In the genomic region with DNA sequence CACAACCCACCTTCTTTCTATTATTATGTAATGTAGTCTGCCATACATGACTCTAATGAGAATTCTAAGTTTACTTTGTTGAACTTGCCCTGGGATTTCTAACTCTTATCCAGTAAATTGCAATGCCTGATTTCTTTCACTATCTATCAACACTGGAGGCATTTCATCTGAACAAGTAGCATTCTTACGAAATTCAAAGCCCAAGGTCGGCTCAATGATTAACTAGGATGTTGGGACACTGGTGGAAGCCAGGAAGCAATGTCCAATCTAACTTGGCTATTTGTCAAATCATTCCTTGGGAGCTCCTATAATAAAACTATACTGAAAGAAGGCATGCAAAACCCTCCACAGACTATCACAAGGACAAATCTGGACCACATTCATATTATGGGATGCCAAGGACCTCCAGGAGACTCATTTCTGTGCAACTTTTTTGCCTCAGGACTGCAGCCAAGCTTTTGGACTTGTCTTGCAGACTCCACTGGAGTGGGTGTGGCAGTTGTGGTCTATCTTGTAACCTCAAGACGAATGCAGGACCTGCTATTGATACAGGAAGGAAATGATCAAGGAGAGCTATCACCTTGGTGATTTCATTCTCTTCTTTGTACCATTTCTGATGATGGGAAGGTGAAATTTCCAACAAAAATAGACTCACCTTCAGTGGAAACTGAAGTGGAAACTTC, we compare ENCODE assay signal across 19 mouse cellular contexts. TPM values are rescaled to one million over a fixed set of nuclear protein-coding genes. Genes with fewer than 3 reads are reported as not detected.
DNase-seq lines count a peak whose midpoint lies in the region; ATAC-seq lines count a peak whose summit lies in the region.
"Had no signal": no experiment of that assay in that cellular context is flagged by ENCODE, and none has a peak within 500 bp of the region (broad histone marks: within the 10 kb centered on the region; RNA-seq: fewer than 3 reads in every experiment).

No protein-coding gene starts in this region.

- DNase-seq in adrenal gland, adult 2 months, result peak; percentile 71
- DNase-seq in adrenal gland, postnatal 4 days (ENCODE audit: low spot score in 2 of 2), result no peak
- peak; percentile 4 for DNase-seq in CD4-positive helper T cell, adult 2 months (ENCODE audit: low read depth, low spot score)
- DNase-seq in large intestine, adult 2 months (ENCODE audit: low read depth, low spot score), result peak; percentile 57
- DNase-seq in urinary bladder, postnatal 4 days (ENCODE audit: low spot score in 2 of 2), result no peak
- DNase-seq in layer of hippocampus, adult 8-10 months (ENCODE audit: low spot score in 2 of 2), result no peak
- no peak for DNase-seq in thymus, postnatal 0 days (ENCODE audit: low spot score)
- DNase-seq: cerebellum, adult 11-12 months; heart, adult 2 months; midbrain, embryonic 14.5 days had no signal

- no peak overlapping the region for H3K9ac ChIP-seq in intestine, embryonic 16.5 days (ENCODE audit: low read depth, low read length)
- H3K9ac ChIP-seq: embryonic facial prominence, embryonic 15.5 days; forebrain, embryonic 15.5 days; limb, embryonic 13.5 days had no signal

- no peaks in the 10 kb centered on the region for H3K36me3 ChIP-seq in intestine, embryonic 16.5 days (ENCODE audit: control insufficient read depth, insufficient read depth, low read length)
- H3K36me3 ChIP-seq: embryonic facial prominence, embryonic 15.5 days; forebrain, embryonic 15.5 days; limb, embryonic 13.5 days had no signal

- no peaks in the 10 kb centered on the region for H3K27me3 ChIP-seq in intestine, embryonic 16.5 days (replicated peaks; ENCODE audit: control insufficient read depth, insufficient read depth, low read length)
- H3K27me3 ChIP-seq: embryonic facial prominence, embryonic 15.5 days; forebrain, embryonic 15.5 days; limb, embryonic 13.5 days had no signal

- H3K27ac ChIP-seq in intestine, embryonic 16.5 days (ENCODE audit: low read length), result peak overlapping the region; percentile 26; the same call in 1 of the 2 replicates
- H3K27ac ChIP-seq: embryonic facial prominence, embryonic 15.5 days; forebrain, embryonic 15.5 days; heart, adult 2 months; limb, embryonic 13.5 days had no signal

- H3K4me2 ChIP-seq in intestine, embryonic 16.5 days (ENCODE audit: low read depth, low read length), result no peak overlapping the region
- H3K4me2 ChIP-seq: embryonic facial prominence, embryonic 15.5 days; forebrain, embryonic 15.5 days; limb, embryonic 13.5 days had no signal

- ATAC-seq in intestine, embryonic 16.5 days, result peak; percentile 90
- ATAC-seq: forebrain, embryonic 15.5 days had no signal

- 55% methylated on average over 3 of the region's 3 CpGs for WGBS in intestine, embryonic 16.5 days
- WGBS in large intestine, adult 2 months, result 22% methylated on average over 3 of the region's 3 CpGs

- no peak overlapping the region for H3K4me3 ChIP-seq in intestine, embryonic 16.5 days (ENCODE audit: low read length)
- H3K4me3 ChIP-seq: embryonic facial prominence, embryonic 15.5 days; forebrain, embryonic 15.5 days; heart, adult 2 months; limb, embryonic 13.5 days had no signal

- peaks cover 3% of the 10 kb centered on the region; the same call in 1 of the 2 replicates for H3K4me1 ChIP-seq in intestine, embryonic 16.5 days (ENCODE audit: control insufficient read depth, insufficient read depth, low read length)
- H3K4me1 ChIP-seq: embryonic facial prominence, embryonic 15.5 days; forebrain, embryonic 15.5 days; limb, embryonic 13.5 days had no signal

- H3K9me3 ChIP-seq in intestine, embryonic 16.5 days (ENCODE audit: control insufficient read depth, low read length), result no peaks in the 10 kb centered on the region
- H3K9me3 ChIP-seq: embryonic facial prominence, embryonic 15.5 days; forebrain, embryonic 15.5 days; limb, embryonic 13.5 days had no signal

RNA-seq across cellular contexts. Expression of a gene that starts 14.5 kb away (rescaled TPM):
- not detected for total RNA-seq in adrenal gland, adult 2 months (2021)
- polyA plus RNA-seq in adrenal gland, adult 2 months (2012; rRNA removed), result not detected in 2 replicates
- not detected for total RNA-seq in adrenal gland, postnatal 4 days (2021)
- not detected in 2 replicates for polyA plus RNA-seq in intestine, embryonic 16.5 days (2015; fragmentation: Nextera tagmentation; extraction: Ambion mirVana)
- not detected in 2 replicates for polyA plus RNA-seq in large intestine, adult 2 months (2012; rRNA removed)
- total RNA-seq in layer of hippocampus, adult 8-10 months (2022), result not detected
- polyA plus RNA-seq in thymus, postnatal 0 days (2015; fragmentation: Nextera tagmentation; extraction: Ambion mirVana), result not detected in 2 replicates
- total RNA-seq: common myeloid progenitor, adult 5-6 weeks; ES-E14; gastrocnemius, adult 18-20 months; heart, adult 2 months had no signal
- polyA plus RNA-seq: embryonic facial prominence, embryonic 15.5 days; forebrain, embryonic 15.5 days; heart, postnatal 0 days; limb, embryonic 13.5 days; midbrain, embryonic 14.5 days; stomach, embryonic 14.5 days had no signal

RNA-seq across cellular contexts. Expression of a gene that starts 21.4 kb away (rescaled TPM):
- total RNA-seq in adrenal gland, adult 2 months (2021), result not detected
- polyA plus RNA-seq in adrenal gland, adult 2 months (2012; rRNA removed), result not detected in 2 replicates
- not detected for total RNA-seq in adrenal gland, postnatal 4 days (2021)
- not detected in 2 replicates for polyA plus RNA-seq in intestine, embryonic 16.5 days (2015; fragmentation: Nextera tagmentation; extraction: Ambion mirVana)
- polyA plus RNA-seq in large intestine, adult 2 months (2012; rRNA removed), result not detected in 2 replicates
- not detected for total RNA-seq in layer of hippocampus, adult 8-10 months (2022)
- not detected in 2 replicates for polyA plus RNA-seq in thymus, postnatal 0 days (2015; fragmentation: Nextera tagmentation; extraction: Ambion mirVana)
- total RNA-seq: common myeloid progenitor, adult 5-6 weeks; ES-E14; gastrocnemius, adult 18-20 months; heart, adult 2 months had no signal
- polyA plus RNA-seq: embryonic facial prominence, embryonic 15.5 days; forebrain, embryonic 15.5 days; heart, adult 2 months; heart, postnatal 0 days; limb, embryonic 13.5 days; midbrain, embryonic 14.5 days; stomach, embryonic 14.5 days had no signal

RNA-seq across cellular contexts. Expression of a gene that starts 43.9 kb away (rescaled TPM):
- total RNA-seq in adrenal gland, adult 2 months (2021), result 10 to 100 TPM; 24.8 to 35.2 TPM
- polyA plus RNA-seq in adrenal gland, adult 2 months (2012; rRNA removed), result 19.4 and 24.7 TPM in 2 replicates
- 10 to 100 TPM; 55.6 to 57.2 TPM for total RNA-seq in adrenal gland, postnatal 4 days (2021)
- polyA plus RNA-seq in intestine, embryonic 16.5 days (2015; fragmentation: Nextera tagmentation; extraction: Ambion mirVana), result 46.4 and 51.0 TPM in 2 replicates
- 13.9 and 24.3 TPM in 2 replicates for polyA plus RNA-seq in large intestine, adult 2 months (2012; rRNA removed)
- total RNA-seq in layer of hippocampus, adult 8-10 months (2022), result 10 to 100 TPM; 39.5 to 45.9 (median 41.7) TPM
- polyA plus RNA-seq in thymus, postnatal 0 days (2015; fragmentation: Nextera tagmentation; extraction: Ambion mirVana), result 18.6 and 25.6 TPM in 2 replicates

Comparison
In these comparisons a context has a peak if more than half of its experiments do, and no peak if none do; other contexts are left out.
1. DNase-seq: peak in adrenal gland, adult 2 months (single experiment), CD4-positive helper T cell, adult 2 months (single experiment) and large intestine, adult 2 months (single experiment); none in adrenal gland, postnatal 4 days (0 of 2), urinary bladder, postnatal 4 days (0 of 2), layer of hippocampus, adult 8-10 months (0 of 2) and thymus, postnatal 0 days (single experiment).